Mouse (Mus musculus) heart, embryonic 12.5 days (tissue): Measurements from ENCODE around the gene Nfix. TPM values are rescaled to one million over a fixed set of nuclear protein-coding genes. Genes with fewer than 3 reads are reported as not detected.
A peak's percentile ranks its signal among the peaks of the same experiment; 100 is the strongest.

Source experiments
- ATAC-seq: fragments of 200-750 bp; cut with Nextera tagmentation; 2 replicates; pipeline ENCODE4 v1.8.0; 2017; ENCODE audit warnings: moderate TSS enrichment, moderate library complexity; ENCODE audit not compliant: insufficient number of reproducible peaks, low FRiP score
- H3K27ac ChIP-seq: fragments of 300-500 bp; sonication (generic); 2 replicates; pipeline ENCODE4 v1.5.1; 2016; ENCODE audit warnings: mild to moderate bottlenecking, moderate library complexity; ENCODE audit not compliant: poor library complexity, severe bottlenecking
- H3K27me3 ChIP-seq: fragments of 300-500 bp; sonication (generic); replicated peaks from 2 replicates; pipeline ENCODE4 v1.6.1; 2016; ENCODE audit warnings: mild to moderate bottlenecking, moderate library complexity
- H3K36me3 ChIP-seq: fragments of 300-500 bp; sonication (generic); 2 replicates; pipeline ENCODE4 v1.6.1; 2016; ENCODE audit warnings: mild to moderate bottlenecking, moderate library complexity
- H3K4me1 ChIP-seq: fragments of 300-500 bp; sonication (generic); replicated peaks from 2 replicates; pipeline ENCODE4 v1.6.1; 2016; ENCODE audit warnings: mild to moderate bottlenecking
- H3K4me2 ChIP-seq: fragments of 300-500 bp; sonication (generic); 2 replicates; pipeline ENCODE4 v1.6.1; 2016; ENCODE audit warnings: mild to moderate bottlenecking, moderate library complexity
- H3K4me3 ChIP-seq: fragments of 300-500 bp; sonication (generic); 2 replicates; pipeline ENCODE4 v1.5.1; 2016; ENCODE audit warnings: mild to moderate bottlenecking
- H3K9ac ChIP-seq: fragments of 300-500 bp; sonication (generic); 2 replicates; pipeline ENCODE4 v1.6.1; 2016; ENCODE audit warnings: mild to moderate bottlenecking, moderate library complexity
- H3K9me3 ChIP-seq: fragments of 300-500 bp; sonication (generic); replicated peaks from 2 replicates; pipeline ENCODE4 v1.6.1; 2016; ENCODE audit warnings: mild to moderate bottlenecking, moderate library complexity
- WGBS: fragments of 180-500 bp; shearing (Covaris S2); methylation state at CpG from one replicate; pipeline ENCODE4 v1.1.7; 2016; 5-methylcytosine and 5-hydroxymethylcytosine counted together
- polyA plus RNA-seq: library from polyadenylated mRNA; unstranded; fragments of >200 nt; fragmentation: Nextera tagmentation; extraction: Ambion mirVana; gene quantifications from 2 replicates; pipeline ENCODE4 v1.2.1, GENCODE M21; 2016

Nfix gene
- polyA plus RNA-seq, 1 experiment from 2014 or later = 9.2 TPM

DNA sequence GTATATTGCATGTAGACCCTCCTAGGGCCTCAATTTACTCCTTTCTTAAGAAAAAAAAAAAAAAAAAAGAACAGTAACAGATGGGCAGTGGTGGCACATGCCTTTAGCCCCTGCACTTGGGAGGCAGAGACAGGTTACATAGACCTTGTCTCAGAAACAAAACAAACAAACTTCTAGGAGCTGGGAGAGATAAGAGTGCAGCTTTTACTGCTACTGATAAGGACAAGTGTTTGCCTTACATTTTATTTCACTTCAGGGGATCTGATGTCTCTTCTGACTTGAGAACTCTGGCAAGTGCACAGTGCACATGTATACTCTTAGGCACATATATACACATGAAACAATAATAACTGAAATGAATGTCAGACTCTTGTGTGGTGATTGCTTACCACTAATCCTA, 142.9 kb downstream of the Nfix start:
- H3K27me3 ChIP-seq = no peaks in the 10 kb centered on the region
- H3K36me3 ChIP-seq = no peaks in the 10 kb centered on the region
- peak overlapping the region; percentile 57 for H3K4me3 ChIP-seq
- H3K4me1 ChIP-seq = peaks cover 65% of the 10 kb centered on the region
- peak overlapping the region; percentile 97 for H3K27ac ChIP-seq
- H3K9me3 ChIP-seq = no peaks in the 10 kb centered on the region
- ATAC-seq = no peak
- peak overlapping the region; percentile 84 for H3K9ac ChIP-seq
- peak overlapping the region; percentile 93 for H3K4me2 ChIP-seq

DNA sequence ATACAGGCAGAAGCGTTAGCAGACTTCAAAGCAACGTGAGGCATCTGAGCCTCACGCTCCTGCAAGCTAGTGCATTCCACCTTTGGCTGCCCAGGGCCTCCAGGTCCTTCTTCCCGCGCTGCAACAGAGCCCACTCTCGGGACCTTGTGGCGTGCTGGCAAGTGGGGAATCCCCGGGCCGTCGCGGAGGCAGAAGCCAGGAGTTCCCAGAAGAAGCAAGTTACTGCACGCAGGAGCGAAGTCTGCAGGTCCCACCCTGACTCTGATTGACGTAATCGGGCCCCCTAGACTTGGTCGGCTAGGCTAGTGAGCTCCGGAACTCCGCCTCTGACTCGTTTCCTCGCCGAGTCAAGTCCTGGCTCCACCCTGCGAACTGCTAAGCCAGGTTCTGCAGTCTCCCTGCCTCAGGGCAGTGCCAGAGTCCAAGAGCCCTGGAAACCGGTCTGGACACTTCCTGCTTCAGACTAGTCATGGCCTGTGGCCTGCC, 143.5 kb downstream of the Nfix start:
- peaks cover 65% of the 10 kb centered on the region for H3K4me1 ChIP-seq

DNA sequence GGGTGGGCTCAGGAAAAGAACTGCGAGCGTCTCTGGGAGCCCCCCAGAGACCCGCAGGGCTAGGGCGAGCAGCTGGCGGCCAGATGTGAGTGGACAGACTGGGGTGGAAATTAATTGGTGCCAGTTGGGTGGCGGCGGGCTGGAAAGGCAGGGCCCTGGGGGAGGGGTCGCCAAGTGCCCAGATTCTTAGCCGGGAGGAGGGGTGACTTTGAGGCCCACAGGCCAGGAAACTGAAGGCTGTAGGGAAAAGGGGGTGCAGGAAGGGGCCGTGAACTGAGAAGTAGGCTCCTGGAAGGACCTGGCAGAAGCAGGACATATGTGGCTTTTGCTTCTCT, 144.0 kb downstream of the Nfix start:
- H3K4me1 ChIP-seq = peaks cover 65% of the 10 kb centered on the region
- peak overlapping the region; percentile 93 for H3K4me2 ChIP-seq
- H3K27ac ChIP-seq = peak overlapping the region; percentile 97
- peak overlapping the region; percentile 57 for H3K4me3 ChIP-seq
- H3K9me3 ChIP-seq = no peaks in the 10 kb centered on the region
- 1% methylated on average over 10 of the region's 10 CpGs for WGBS
- no peak; the same call in 1 of the 2 replicates for ATAC-seq
- peak overlapping the region; percentile 84 for H3K9ac ChIP-seq
- H3K27me3 ChIP-seq = no peaks in the 10 kb centered on the region
- no peaks in the 10 kb centered on the region for H3K36me3 ChIP-seq

More for the DNA sequence above, 143.5 kb downstream of the Nfix start:
- ATAC-seq = peak; percentile 77
- Histone ChIP-seq H3K9ac (peak overlapping the region; percentile 84), H3K36me3 (no peaks in the 10 kb centered on the region), H3K4me2 (peak overlapping the region; percentile 93), H3K9me3 (no peaks in the 10 kb centered on the region), H3K27me3 (no peaks in the 10 kb centered on the region), H3K27ac (peak overlapping the region; percentile 97), H3K4me3 (peak overlapping the region; percentile 57)
- WGBS = under 1% methylated on average over 23 of the region's 23 CpGs

DNA sequence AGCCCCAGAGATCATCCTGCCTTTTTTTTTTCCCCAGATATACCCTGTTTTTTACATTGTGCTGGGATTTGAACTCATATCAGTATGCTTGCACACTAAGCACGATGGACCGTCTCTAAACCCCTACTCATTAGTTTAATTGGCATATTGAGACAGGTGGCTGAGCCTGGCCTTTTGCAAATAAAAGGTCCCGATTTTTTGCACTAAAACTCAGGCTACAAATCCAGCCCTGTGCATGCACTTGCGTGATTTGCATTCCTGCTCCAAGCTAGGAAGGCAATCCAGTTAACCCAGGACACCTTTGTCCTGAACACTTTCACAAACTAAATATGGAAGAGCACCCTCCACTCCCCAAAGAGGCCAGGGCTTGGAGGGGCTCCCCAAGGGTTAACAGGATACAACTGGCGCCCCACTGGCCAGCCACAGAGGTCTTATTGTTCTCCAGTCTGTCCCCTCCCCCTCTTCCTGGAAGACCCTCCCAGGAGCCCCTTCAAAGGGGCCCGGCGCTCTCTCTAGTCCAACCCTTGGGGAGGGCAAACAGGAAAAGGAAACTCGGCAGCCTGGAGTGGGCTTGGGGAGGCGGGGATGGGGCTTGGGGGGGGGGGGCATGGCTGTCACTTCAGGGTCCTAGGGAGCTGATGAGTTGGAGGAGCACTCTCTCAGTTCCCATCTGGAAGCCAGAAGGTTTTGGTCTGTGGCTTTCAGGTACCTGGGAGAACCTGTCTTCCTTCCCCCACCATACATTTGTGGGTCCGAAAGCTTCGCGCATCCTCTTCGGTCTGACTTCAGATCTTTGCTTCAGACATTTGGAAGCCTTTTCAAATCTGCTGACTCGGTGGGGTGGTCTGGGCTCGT, 144.6 kb downstream of the Nfix start:
- Histone ChIP-seq H3K4me1 (peaks cover 60% of the 10 kb centered on the region), H3K36me3 (no peaks in the 10 kb centered on the region), H3K9me3 (no peaks in the 10 kb centered on the region), H3K4me3 (peak overlapping the region; percentile 57), H3K9ac (peak overlapping the region; percentile 84), H3K27ac (peak overlapping the region; percentile 97), H3K27me3 (no peaks in the 10 kb centered on the region), H3K4me2 (peak overlapping the region; percentile 93)
- ATAC-seq = peak; percentile 77
- 2% methylated on average over 15 of the region's 15 CpGs for WGBS

DNA sequence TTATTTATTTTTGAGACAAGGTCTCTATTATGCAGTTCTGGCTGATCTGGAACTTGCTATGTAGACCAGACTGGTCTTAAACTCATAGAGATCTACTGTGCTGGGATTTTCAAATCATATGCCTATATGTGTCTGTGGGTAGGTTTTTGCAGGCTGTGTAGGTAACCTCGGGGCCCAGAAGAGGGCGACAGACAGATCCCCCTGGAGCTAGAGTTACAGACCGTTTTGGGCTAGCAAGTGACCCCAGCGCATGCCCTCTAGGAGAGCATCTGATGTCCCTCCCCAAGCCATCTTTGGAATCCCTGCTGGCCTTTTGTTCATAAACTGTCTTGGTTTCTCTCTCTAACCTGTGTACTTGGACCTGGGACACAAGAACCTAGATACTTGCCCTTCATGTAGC, 145.5 kb downstream of the Nfix start:
- no peak for ATAC-seq
- Histone ChIP-seq H3K27me3 (no peaks in the 10 kb centered on the region), H3K4me3 (no peak overlapping the region), H3K27ac (peak overlapping the region; percentile 97), H3K9me3 (no peaks in the 10 kb centered on the region), H3K4me2 (0 out of 2 replicates have a peak overlapping the region, but pooled peaks have one; percentile 93), H3K36me3 (no peaks in the 10 kb centered on the region), H3K4me1 (peaks cover 55% of the 10 kb centered on the region), H3K9ac (no peak overlapping the region)
- WGBS = 28% methylated on average over 4 of the region's 4 CpGs

DNA sequence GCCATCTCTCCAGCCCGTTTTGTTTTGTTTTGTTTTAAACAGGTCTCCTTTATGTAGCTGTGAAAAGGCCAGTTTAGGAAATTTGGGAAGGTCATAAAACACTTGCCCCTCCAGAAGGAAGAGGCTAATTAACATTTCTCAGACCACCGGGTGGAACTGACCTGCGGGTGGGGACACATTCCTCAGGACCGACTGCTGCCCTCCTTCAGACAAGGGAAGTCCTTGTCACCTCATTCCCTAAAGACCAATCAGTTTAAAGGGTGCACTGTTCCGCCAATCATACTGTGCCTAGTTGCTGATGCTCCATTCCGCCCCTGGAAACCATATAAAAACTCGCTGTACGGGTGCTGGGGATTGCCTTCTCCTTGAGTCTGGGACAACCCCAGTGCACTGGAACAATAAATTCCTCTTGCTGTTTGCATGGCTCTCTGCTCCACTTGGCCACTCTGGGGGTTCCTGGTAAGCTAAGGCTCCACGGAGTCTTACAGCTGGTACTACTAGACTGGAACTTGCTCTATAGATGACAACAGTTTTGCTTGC, 147.0 kb downstream of the Nfix start:
- Histone ChIP-seq H3K27ac (peak overlapping the region; percentile 60), H3K27me3 (no peaks in the 10 kb centered on the region), H3K4me3 (no peak overlapping the region), H3K36me3 (no peaks in the 10 kb centered on the region), H3K4me1 (peaks cover 48% of the 10 kb centered on the region), H3K4me2 (no peak overlapping the region), H3K9ac (no peak overlapping the region), H3K9me3 (no peaks in the 10 kb centered on the region)
- ATAC-seq = no peak
- 52% methylated on average over 9 of the region's 9 CpGs for WGBS

DNA sequence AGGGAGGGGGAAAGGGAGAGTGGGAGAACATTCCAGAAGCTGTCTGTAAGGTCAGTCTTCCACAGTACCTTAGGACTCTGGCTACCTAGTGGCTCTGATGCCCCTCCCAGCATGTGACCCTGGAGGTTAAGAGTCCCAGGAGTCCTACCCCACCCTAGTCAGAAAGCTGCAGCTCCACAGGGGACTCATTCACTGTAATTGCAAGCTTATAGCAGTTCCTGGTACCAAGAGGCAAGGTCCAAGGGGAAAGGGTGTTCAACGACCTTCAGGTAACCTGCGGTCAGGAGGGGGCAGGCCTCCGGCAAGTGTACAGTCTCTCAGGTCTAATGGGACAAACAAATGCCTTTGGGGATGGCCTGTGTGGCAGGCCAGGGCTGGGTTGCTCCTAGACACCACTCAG, 149.9 kb downstream of the Nfix start:
- WGBS = 55% methylated on average over 3 of the region's 3 CpGs
- H3K36me3 ChIP-seq = no peaks in the 10 kb centered on the region
- no peaks in the 10 kb centered on the region for H3K27me3 ChIP-seq
- peak overlapping the region; percentile 38; the same call in 1 of the 2 replicates for H3K27ac ChIP-seq
- no peak for ATAC-seq
- no peaks in the 10 kb centered on the region for H3K9me3 ChIP-seq
- 0 out of 2 replicates have a peak overlapping the region, but pooled peaks have one; percentile 5 for H3K9ac ChIP-seq
- H3K4me1 ChIP-seq = peaks cover 33% of the 10 kb centered on the region
- no peak overlapping the region for H3K4me3 ChIP-seq
- no peak overlapping the region for H3K4me2 ChIP-seq

Other genes starting within 250 kb of the Nfix start
- gene Ier2, start 137.5 kb downstream of the Nfix start, polyA plus RNA-seq = 63.4 and 68.1 TPM in 2 replicates
- 46.2 and 49.5 TPM in 2 replicates for gene Trmt1, start 114.0 kb downstream of the Nfix start, polyA plus RNA-seq
- 20.9 and 21.3 TPM in 2 replicates for gene Nacc1, start 112.5 kb downstream of the Nfix start, polyA plus RNA-seq
- gene Lyl1, start 98.9 kb downstream of the Nfix start, polyA plus RNA-seq = 18.1 and 19.7 TPM in 2 replicates
- gene G430095P16Rik, start 77.3 kb downstream of the Nfix start, polyA plus RNA-seq = 5.4 and 6.9 TPM in 2 replicates
- gene Dand5, start 22.5 kb upstream of the Nfix start, polyA plus RNA-seq = 4.6 and 6.2 TPM in 2 replicates
- gene Gadd45gip1, start 31.2 kb upstream of the Nfix start, polyA plus RNA-seq = 50.9 and 52.1 TPM in 2 replicates
- gene Rad23a, start 40.3 kb upstream of the Nfix start, polyA plus RNA-seq = 129 and 131 TPM in 2 replicates
- 747 and 767 TPM in 2 replicates for gene Calr, start 46.6 kb upstream of the Nfix start, polyA plus RNA-seq
- 53.6 and 59.2 TPM in 2 replicates for gene Farsa, start 56.6 kb upstream of the Nfix start, polyA plus RNA-seq
- 36.5 and 36.9 TPM in 2 replicates for gene Syce2, start 71.8 kb upstream of the Nfix start, polyA plus RNA-seq
- 35.5 and 36.2 TPM in 2 replicates for gene Gcdh, start 93.6 kb upstream of the Nfix start, polyA plus RNA-seq
- gene Klf1, start 101.6 kb upstream of the Nfix start, polyA plus RNA-seq = 12.1 and 17.9 TPM in 2 replicates
- gene Dnase2a, start 108.2 kb upstream of the Nfix start, polyA plus RNA-seq = 4.2 and 4.3 TPM in 2 replicates
- 0.13 and 0.24 TPM in 2 replicates for gene Mast1, start 137.0 kb upstream of the Nfix start, polyA plus RNA-seq
- 0.20 and 0.31 TPM in 2 replicates for gene Rtbdn, start 146.6 kb upstream of the Nfix start, polyA plus RNA-seq
- not detected in 2 replicates for gene Gm49661, start 169.1 kb upstream of the Nfix start, polyA plus RNA-seq
- 638 and 672 TPM in 2 replicates for gene Prdx2, start 169.2 kb upstream of the Nfix start, polyA plus RNA-seq
- gene Rnaseh2a, start 169.4 kb upstream of the Nfix start, polyA plus RNA-seq = 77.1 and 79.0 TPM in 2 replicates
- gene Junb, start 178.4 kb upstream of the Nfix start, polyA plus RNA-seq = 11.9 and 13.2 TPM in 2 replicates
- gene Hook2, start 190.3 kb upstream of the Nfix start, polyA plus RNA-seq = 7.2 and 7.7 TPM in 2 replicates
- gene Best2, start 214.2 kb upstream of the Nfix start, polyA plus RNA-seq = not detected in 2 replicates
- gene Asna1, start 224.9 kb upstream of the Nfix start, polyA plus RNA-seq = 114 and 118 TPM in 2 replicates
- 102 and 109 TPM in 2 replicates for gene Trir, start 226.5 kb upstream of the Nfix start, polyA plus RNA-seq
- 28.8 and 34.4 TPM in 2 replicates for gene Tnpo2, start 236.6 kb upstream of the Nfix start, polyA plus RNA-seq